Mouse (Mus musculus) right cerebral cortex, postnatal 4 days (tissue): ENCODE data around the gene Foxj2.

ENCODE experiments used
- DNase-seq: peaks from one replicate; pipeline ENCODE4 v3.0.0-alpha.2; 2022

Foxj2 gene

DNA sequence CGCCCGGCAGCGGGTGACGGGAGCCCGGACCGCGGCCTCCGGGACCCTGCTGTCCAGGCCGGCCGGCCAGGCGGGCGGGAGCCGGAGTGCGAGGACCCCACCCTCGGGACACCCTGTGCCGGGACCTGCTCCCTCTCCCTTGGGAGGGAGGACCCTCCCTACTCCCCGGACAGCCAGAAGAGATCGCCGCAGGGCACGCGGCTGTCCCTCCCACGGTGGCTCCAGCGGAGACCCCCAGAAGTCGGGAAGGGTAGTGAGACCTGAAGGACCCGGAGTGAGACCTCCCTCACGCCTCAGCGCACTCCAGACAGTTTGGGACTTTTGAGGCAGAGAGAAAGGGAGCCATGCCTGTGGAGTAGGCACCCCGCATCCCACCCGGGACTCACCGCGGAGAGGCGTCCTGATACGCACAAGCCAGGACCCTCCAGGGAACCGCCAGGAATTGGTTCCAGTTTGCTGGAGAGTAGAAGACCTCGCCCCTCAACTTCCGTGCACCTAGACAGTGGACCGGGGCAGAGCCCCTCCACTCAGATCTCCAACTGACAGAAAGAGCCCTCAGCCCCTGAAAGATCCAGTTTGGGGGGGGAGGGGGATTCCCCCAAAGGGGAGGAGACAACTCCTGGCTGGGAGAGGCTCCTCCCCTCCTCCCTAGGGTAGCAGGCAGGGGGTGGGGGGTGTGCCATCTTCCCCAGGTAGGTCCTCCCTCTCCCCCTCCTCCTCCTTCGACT, 521 bp downstream of the Foxj2 start:
- peak; percentile 36 for DNase-seq

DNA sequence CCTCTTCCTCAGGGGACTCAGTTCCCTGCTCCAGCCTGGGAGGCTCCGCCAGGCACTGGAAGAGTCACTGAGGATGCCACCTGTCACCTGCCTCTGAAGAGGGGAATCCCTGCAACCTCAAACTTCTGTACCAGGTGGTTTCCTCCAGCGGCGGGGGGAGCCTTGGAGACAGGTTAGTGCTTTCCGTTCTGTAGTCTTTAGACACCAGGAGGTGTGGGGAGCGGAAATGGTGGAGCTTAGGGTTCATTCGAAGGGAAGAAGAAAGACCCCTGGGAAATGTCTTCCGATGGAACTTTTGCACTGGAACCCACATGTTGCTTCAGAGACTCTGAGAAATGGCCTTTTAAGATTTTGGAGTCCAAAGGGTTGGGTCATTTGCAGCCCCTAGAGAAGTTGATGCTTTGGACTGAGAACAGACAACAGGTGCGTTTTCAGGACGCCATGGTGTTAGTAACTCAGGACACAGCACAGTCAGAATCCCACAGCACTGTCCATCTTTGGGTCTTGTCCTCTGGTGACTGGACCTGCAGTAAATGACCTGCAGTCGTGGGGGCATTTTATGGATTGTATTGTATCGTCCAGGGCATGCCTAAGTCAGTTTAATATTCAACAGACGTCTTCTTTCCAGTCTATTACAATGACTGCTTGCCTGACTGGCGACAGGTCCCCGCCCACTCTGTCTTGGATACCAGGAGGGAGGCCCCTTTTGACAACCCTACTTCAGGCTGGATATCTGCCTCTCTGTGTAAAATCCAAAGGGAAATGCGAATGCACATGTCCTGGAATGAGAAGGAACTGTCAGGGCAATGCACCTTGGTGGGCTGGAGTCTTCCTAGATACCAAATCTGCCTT, 1.3 kb downstream of the Foxj2 start:
- no peak for DNase-seq

DNA sequence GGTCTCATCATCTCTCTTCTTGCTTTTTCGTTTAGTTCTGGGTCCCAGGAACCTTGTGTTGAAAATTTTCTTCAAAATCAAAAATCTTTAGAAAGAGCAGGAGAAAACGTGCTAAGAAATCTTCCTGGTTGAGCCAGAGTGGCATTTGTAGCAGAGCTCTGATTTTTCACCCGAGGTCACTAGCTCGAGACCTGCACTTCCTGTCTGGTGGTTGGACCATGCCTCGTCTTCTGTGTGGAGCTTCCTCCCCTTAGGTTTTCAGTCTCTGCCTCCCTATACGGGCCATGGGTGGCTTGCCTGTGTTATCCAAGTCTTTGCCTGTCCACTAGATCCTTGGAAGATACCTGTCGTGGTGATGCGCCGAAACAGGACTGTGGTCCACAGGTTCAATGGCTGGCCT, 2.1 kb downstream of the Foxj2 start:
- no peak for DNase-seq

DNA sequence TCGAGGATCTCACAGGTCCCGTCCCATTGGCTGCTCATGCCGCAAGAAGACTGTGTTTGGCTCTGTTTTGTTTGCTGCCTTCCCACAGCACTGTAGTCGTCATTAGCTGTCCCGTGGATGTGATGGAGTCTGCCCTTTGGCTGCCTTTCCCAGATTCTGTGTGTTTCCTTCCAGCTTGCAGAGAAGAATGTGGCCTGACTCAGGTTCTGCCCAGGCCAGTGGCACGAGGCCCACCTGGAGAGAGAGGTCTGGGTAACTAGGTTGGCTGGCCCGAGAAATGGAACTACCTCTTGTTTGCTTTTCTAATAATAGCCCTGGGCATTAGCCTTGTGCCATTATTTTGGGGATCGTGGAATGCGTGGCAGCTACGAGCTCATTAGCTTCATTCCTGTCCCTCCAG, 4.4 kb downstream of the Foxj2 start:
- no peak for DNase-seq

DNA sequence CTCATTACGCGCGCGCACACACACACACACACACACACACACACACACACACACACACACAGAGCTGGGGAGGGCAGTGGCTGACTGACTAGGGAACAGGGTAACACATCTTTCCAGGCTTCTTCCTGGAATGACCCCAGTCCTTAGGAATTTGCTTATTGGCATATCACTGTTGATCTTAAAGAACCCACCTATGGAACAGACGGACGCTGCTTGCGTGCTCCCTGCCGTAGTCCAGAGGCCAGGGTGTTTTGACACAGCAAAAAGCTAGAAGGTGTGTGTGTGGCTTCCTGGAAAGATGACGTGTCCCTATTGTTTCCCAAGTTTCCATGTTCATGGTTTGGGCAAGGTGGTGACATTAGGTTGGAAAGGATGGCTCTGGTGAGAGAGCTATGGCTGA, 5.5 kb downstream of the Foxj2 start:
- no peak for DNase-seq

DNA sequence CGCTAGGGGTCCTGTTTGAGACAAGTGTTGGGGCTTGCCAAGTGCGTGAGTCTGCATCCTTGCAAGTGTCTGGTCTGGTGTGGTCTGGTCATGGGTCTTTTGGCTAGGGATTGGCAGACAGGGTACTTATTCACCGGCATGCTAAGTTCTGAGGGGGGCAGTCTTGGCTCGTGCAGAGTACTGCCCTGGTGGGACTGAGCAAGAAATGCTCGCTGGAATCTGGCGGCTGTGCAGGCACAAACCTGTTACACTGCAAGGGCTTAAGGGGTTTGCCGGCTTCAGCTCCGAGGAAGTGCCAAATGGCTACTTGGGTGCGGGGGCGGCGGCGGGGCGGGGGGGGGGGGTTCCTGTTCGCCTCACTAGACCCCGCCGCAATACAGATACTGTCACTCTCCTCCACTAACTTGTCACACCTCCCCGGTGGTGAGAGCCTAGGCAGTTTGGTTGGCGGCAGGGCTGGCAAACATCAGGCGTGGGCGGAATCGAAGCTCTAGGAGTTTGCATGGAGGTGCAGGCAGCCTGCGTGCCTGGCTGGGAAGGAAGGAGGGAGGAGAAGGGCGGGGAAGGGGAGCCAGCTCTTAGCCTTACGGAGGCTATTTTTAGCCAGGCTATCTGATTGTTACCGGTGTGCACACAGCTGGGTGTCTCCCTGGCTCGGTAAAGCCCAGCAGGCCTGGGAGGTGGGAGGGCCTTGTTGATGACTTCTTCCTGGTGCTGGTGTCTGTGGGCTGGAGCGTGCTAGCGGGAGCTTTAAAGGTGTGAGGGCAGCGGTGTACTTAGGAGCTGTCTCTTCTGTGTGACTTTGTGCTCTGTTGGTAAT, 6.4 kb downstream of the Foxj2 start:
- peak; percentile 49 for DNase-seq

DNA sequence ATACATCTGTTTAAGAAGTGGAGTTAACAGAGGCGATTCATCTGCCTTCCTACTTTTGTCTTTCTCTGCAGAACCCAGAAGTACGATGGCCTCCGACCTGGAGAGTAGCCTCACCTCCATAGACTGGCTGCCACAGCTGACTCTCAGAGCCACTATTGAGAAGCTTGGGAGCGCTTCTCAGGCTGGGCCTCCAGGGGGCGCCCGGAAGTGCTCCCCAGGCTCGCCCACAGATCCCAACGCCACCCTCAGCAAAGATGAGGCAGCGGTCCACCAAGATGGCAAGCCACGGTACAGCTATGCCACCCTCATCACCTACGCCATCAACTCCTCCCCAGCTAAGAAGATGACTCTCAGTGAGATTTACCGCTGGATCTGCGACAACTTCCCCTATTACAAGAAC, 8.4 kb downstream of the Foxj2 start:
- peak; percentile 24 for DNase-seq

DNA sequence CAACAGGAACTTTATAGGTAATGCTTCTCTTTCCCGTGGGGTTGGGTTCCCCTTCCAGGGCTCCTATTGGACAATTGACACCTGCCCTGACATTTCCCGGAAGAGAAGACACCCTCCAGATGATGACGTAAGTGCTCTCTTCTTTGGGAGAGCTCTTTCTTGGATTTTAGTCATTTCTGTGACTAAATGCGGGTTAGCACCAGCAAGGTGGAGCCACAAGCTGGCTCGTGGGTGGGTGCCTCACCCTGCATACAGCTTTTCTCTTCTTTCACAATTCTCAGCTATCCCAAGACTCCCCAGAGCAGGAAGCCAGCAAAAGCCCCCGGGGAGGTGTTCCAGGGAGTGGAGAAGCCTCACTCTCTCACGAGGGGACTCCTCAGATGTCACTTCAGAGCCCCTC, 13.2 kb downstream of the Foxj2 start:
- no peak for DNase-seq

DNA sequence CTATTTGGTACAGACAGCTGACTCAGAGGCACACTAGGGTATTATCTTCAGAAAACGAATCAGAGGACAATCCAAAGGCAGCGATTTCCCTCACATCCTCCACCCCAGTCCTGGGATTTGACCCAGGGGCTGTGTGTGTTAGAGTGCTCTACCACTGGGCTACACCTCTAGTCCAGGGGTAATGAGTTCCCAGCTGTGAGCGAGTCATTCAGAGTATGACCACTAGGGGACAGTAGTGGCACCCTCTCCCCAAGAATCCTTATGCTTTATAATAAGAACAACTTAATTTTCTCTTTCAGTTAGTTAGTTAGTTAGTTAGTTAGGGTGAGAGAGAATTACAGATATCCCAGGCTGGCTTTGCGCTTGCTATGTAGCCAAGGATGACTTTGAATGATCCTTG, 14.7 kb downstream of the Foxj2 start:
- no peak for DNase-seq

DNA sequence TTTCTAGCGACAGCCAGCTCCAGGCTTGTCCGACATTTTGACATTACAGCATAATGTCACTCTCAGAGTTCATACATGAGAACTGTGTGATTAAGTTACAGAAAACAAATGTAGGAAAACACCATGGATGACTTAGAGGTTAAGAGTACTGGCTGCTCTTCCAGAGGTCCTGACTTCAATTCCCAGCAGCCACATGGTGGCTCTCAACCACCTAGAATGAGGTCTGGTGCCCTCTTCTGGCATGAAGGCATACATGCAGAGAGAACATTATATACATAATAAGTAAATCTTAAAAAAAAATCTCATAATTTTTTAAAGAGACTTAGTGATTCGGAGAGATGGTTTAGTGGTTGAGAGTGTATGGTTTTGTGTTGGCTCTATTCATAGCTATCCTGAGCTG, 17.3 kb downstream of the Foxj2 start:
- no peak for DNase-seq

DNA sequence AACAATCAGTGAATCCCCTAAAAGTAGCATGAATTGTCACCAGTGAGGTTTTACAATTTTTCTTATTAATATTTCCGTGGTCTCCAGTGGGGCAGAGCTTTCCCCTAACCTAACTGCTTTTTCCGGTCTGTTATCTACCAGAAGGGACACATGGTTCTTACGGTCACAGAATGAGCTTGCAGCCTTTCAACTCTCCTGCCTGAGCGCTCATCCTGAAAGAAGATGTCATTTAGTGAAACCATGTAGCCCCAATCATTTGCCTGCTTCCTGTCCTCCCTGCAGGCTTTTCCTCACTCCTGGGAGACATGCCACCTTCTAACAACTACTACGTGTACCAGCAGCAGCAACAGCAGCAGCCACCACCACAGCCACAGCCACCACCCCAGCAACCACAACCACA, 17.8 kb downstream of the Foxj2 start:
- DNase-seq, result no peak

DNA sequence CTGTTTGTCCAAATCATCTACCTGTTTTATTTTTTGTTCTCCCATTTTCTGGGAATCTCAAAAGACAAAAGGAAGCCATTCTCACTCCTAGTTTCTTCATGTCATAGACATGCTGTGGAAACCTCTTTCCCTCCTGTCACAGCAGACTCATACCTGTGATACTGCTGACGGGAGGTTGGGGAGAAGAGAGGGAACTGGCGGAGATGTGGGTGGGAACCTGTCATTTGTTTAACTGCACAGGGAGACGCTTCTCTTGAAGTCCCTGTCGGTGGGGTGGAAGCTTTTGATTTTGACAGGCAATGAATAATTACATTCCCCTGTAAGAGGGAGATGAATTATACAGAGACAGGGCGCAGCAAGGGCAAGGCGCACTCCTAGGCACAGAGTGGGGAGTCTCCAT, 24.0 kb downstream of the Foxj2 start:
- DNase-seq, result no peak

DNA sequence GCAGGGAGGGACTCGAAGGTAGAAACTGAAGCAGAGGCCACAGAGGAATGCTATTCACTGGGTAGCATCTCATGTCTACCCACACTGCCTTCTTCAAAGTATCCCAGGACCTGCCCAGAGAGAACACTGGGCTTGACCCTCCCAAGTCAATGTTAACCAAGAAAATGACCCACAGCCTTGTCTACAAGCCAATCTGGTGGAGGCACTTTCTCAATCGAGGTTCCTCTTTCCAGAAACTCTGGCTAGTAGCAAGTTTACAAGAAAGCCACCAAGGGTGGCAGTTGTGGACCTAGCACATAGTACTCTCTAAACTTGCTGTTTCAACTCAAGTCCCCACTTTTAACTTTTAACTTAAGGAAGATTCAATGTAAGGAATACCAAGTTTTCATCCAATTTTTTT, 33.0 kb downstream of the Foxj2 start:
- no peak for DNase-seq

DNA sequence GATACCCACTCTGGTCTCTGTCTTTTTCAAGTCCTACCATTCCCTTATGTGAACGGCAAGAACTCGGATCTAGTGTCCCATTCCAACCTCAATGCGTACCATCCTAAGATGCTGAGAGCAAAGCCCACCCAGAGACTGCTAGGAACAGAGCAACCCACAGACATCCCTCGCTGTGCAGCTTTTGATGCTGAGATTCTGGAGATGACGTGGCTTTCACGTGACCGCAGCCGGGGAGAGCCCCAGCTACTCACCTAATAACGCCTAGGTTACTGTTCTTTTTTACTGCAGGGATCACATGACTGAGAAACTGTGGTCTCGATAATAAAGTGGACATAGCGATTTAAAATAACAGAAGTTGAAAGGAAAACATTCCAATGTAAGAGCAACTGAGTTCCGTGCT, 34.8 kb downstream of the Foxj2 start:
- DNase-seq, result no peak

DNA sequence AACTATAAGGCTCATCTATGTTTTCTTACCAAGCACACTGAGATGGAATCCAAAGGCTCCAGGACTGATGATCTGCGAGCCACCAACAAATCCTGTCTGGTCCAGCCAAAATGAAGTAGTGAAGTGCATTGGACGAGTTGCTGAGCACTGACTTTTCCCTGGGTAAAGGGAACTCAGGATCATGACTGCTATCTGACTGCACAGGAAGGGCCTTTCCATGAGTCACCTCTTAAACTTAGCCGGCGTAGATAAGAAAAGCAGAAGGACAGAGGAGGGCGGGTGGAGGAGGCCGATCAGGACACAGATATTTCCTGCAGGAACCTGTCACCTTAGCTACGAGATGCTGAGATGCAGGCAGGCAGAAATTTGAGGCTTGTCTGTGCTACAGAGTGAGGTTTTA, 36.2 kb downstream of the Foxj2 start, which contains the start of gene C3ar1:
C3ar1 (minus strand) TSS at position 207 of the 400 bp plus-strand sequence.
- DNase-seq, result no peak

DNA sequence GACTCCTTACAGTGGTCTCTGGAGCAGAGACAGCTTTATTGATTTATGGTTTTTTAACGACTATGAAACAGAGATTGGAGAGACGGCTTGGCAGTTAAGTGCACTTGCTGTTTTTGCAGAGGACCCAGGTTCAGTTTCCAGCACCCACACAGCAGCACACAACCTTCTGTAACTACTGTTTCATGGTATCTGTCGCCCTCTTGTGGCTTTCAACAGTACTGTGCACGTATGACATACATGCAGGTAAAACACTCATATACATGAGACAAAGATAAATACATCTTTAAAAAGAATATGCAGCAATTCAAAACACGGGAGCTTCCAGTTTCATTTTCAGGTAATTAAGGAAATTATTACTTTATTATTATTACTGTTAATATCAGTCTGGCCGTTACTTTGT, 42.7 kb downstream of the Foxj2 start:
- no peak for DNase-seq

DNA sequence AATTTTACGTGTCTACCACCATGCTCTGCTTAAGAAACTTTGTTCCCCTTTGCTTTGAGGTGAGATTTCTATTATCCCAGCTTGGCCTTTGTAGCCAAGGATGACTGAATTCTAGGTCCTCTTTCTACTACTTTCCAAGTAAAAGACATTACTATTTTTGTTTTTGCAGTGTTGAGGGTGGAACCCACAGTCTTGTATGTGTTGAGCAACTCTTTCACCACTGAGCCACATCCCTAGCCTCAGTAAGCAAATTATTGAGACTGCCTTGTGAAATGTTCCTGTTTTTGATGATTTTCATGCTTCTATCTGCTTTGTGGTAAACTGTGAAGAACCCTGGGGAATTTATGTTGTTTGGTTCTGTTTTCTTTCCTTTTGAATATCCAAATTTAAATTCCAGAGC, 43.2 kb downstream of the Foxj2 start:
- no peak for DNase-seq

DNA sequence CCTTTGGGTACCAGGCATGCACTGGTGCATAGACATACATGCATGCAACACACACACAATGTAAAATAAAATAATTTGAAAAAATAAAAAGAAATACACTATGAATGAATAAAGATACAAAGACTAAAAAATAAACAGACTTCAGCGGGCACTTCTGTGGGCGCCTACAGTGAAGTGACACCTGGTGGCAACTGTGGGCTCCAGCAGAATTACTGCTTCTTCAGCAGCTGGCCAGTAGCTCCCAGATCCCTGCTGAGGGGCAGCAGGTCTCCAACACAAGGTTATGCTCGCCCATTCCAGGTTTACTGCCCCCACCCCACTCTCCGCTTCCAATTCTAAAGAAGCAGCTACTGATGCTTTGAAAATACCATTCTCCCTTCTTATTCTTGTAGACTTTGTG, 48.2 kb downstream of the Foxj2 start:
- DNase-seq, result no peak

DNA sequence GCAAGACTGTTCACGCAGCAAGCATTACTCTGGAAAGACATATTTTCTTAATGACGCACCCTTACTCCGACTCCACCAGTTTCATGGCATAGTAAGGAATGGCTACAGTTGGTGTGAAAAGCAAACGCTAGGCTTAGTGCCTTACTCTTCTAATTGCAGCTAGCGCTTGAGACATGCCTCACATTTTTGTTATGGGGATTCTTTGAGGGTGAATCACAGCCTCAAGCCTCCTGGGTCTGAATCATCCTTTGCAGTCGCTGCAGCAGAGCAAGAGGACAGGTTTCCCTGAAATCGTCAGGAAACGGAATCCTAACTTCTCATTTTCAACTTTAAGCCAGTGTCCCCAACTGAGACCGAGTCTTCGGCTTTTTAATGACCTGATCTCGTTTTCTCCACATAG, 50.1 kb downstream of the Foxj2 start:
- DNase-seq, result no peak

DNA sequence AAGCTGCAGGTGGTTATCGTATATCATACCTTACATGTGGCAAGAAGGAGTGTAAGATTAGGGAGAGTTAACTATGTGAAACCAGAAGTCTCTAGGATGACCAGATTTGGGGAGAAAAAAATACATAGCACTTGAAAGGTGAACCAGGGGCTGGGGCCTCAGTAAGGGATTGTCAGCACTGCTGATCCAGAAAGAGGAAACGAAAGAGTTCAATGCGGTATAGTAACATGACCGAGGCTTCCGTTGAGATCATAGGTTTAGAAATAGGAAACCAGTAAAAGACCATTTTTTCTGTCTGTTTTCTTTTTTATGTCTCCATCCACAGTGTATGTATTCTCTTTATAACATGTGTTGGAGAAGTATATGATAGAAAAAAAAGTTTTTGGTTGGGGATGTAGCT, 53.1 kb downstream of the Foxj2 start:
- no peak for DNase-seq

DNA sequence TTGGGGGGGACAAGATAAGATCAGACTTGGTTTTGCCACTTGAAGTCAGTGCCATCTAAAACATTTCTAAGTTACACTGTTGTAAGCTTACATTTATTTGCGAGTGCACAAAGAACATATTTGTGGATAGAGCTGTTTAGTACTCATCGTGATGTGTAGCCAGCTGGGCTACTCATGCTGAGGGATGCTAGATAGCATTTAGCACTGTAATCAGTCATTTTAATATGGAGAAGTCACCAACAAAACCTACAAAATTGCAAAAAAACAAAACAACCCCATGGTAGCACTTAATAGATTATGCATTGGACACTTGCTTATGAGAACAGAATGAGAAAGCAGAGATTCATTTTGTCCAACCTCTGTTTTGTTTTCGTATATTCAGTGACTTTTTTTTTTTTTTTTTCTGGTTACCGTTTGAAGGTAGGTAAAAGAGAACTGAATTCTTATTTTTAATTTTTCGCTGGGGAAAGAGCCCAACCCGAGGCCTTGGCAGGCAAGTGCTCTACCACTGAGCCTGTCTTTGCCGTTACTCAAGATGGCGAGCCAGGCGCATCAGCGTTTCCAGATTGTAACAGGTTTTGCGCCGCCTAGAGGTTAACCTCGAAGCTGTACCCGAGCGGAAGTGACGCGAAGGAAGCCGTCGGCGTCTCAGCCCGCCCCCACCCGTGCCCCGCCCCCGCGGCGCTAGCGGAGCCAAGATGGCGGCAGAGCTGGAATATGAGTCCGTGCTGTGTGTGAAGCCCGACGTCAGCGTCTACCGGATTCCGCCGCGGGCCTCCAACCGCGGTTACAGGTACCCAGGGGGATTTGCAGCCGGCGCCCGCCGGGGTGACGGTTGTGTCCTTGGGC, 54.4 kb downstream of the Foxj2 start, which contains the start of gene Necap1:
Necap1 (plus strand) TSS at position 604 of the 849 bp plus-strand sequence.
- peak; percentile 99 for DNase-seq

DNA sequence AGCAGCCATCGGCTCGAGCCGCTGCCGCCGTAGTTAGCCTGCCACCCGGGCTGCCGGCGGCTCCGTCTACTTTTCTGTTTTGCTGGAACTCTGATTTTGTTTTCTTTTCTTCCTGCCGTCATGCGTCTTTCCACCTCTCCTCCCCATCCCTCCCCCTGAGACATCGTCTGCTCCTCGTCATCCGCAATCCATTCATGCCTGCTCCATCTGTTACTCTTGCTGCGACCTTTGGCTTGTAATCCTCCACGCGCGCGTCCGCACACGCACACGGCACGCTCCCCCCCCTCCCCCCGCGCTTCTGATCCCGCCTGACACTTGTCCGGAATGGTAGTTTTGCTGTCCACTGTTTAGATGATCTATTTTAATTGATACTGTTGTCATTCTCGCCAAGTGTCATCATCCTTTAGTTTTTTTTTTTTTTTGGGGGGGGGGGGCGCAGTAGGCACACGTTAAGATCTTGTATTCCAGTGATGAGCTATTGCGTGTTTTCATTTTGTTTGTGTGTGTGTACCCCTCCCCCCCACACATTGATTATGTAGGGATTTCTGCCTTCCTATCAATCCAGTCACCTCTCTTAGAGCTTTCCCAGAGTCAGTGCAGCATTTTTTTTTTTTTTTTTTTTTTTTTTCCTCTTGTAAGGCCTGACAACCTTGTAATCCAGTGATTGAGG, 55.1 kb downstream of the Foxj2 start:
- DNase-seq, result no peak
